Mouse (Mus musculus): Measurements from ENCODE around the gene Lima1.

- TF ChIP-seq GATA1 (IDR thresholded peaks at IDR 0.05; ENCODE audit: low read length) (no peak), TAL1 (IDR thresholded peaks at IDR 0.05; ENCODE audit: low read length) (no peak)
Observed at GRCm38 (mm10) chr15:99852606-99853237, 22.5 kb downstream of the Lima1 start.

Measured in erythroblast, embryonic 14.5 days (primary cell).